Mouse (Mus musculus) MEL-GATA-1-ER (cell line): ENCODE data around the gene Ahr.

Source experiments
- DNase-seq: peaks from one replicate; pipeline ENCODE4 v3.0.0-alpha.2; 2012; ENCODE audit warnings: low read depth; ENCODE audit errors: extremely low read depth

Ahr gene

GRCm38 (mm10) chr12:35534754-35535236, at the start of gene Ahr:
Gene Ahr, minus strand, starts transcription at chr12:35535038.
- DNase-seq = no peak

DNA sequence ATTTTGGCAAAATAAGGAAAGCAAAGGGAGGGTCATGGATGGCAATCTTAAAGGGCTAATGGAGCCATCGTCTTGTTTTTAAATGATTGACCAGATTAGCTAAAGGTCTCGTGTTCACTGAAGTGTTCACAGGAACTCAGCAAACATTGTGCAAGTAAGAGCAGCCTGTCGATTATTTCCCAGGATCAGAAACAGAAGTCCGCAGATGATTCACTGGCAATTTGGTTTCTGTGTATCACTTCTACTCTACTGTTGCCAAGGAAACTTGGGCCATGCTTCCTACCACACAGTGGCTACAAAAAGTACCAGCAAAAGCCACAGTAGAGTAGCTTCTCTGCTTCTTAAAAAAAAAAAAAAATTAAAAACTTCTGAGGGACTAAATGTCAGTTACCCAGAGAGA, 44.0 kb upstream of the Ahr start:
- no peak for DNase-seq

DNA sequence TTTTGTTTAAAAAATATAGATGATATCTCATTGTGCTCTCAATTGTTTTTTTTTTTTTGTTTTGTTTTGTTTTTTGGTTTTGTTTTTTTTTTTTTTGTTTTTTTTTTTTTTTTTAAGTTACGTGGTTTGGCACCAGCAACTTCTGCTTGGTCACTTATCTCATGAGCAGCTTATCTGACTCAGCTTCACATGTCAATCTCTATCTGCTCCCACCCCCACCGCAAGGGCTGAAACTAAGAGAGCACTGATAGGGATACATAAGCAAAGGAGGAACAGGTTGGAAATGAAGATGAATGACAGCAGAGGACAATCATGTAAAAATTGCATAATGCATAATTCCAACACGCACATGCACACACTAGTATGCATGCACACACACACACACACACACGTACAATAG, 41.3 kb upstream of the Ahr start:
- no peak for DNase-seq

DNA sequence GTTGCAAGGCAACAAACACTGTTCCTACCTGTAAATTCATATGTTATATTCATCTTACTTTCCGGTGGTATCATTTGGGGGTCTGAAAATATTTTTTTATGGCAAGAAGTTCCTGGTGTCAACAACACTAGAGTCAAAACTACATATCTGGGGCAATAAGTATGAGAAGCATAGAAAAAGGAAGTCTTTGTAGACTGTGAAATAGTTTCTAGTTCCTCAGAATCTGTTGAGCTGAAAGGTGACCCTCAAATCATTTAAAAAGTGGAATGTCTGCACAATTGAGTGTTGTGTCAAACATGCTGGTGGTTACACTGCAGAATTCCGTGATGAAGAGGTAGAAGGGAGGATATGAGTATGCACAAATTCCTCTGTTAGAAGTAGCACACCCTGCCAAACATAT, 38.9 kb upstream of the Ahr start:
- DNase-seq = no peak

DNA sequence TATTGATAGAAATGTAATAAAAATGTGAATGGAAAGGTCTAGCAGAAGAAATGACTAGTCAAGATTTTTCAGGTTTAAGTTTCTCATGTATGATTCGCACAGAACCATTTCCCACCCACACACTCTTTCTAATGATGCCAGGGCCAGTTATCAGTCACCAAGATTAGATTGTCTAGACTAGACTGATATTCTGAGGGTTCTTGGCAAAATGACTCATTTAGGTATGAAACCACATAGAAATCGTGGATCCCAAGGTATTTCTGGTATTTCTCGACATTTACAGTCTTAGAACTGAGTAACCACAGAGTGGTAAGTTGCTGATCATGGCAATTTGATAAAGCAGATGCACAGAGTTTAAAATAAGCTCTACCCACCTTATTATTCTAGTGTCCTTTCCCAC, 28.0 kb upstream of the Ahr start:
- DNase-seq = no peak

DNA sequence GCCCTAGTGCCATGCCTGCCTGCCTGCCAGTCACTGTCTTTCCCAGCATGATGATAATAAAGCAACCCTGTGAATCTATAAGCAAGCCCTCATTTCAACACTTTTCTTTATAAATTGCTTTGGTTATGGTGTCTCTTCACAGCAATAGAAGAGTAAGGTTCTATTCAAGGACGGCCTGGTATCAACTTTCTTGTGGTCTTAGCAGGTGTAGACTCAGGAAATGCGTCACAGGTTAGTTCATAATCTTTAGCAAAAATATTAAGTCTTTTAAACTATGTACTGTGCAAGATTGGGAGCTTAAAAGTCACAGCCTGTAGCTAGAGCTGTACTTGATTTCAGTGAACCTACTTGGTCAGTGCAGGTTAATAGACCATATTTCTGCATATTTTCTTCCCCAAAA, 24.0 kb upstream of the Ahr start:
- no peak for DNase-seq

DNA sequence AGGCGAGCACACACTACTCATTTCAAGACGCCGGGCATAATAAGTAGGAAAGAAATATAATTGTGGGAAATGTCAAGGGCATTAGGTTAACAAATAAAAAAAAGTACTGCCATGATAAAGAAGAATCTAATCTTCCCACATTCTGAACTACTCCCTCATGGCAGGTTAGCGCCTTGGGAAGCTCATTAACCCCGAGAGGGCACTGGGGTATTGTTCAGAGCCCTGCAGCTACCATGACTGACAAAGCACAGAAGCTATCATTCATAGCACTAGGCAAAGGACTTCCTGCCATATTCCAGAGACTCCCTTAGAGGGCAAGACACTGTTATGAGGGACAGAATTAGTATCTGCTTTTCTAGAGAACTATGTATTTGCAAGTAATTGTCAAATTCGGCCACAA, 21.1 kb upstream of the Ahr start:
- DNase-seq = no peak

DNA sequence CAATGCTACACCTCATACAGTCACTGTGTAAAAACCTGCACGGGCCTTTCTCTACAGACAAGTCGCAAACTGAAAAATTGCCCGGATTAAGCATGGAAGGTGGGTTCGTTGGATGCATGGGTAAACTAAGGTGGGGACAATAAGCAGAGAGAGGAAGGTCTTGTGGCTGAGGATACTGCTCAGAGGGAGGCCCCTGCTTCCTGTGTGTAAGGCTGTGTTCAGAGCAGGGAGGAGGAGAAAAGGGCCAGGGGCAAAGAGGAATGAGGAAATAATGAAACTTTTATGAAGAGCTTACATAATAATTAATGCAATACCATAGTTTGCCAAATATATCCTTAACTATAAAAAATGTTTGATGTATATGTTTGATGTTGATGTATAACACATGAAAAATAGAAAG, 19.5 kb upstream of the Ahr start:
- no peak for DNase-seq

DNA sequence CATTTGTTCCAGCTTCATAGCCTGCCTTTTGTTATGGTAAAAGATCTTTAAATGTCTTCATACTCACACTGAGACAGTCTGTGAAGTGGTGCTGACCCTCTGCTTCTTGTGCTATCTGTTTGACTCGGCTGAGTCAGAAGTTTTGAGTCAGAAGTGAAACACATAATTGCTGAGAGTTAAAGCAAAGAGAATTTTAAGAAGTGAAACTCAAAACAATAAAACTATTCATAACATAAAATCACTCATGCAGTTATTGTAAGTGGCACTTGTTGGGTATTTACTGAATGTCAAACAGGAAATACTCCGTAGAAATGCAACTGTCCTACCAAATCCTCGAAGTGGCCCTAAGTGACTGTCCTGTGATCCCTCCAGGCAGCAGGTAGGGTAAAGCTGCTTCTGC, 18.3 kb upstream of the Ahr start:
- no peak for DNase-seq

- no peak for DNase-seq
Measured at GRCm38 (mm10) chr12:35550299-35550698, 15.5 kb upstream of the Ahr start.

- no peak for DNase-seq
Measured at GRCm38 (mm10) chr12:35542836-35543235, 8.0 kb upstream of the Ahr start.

DNA sequence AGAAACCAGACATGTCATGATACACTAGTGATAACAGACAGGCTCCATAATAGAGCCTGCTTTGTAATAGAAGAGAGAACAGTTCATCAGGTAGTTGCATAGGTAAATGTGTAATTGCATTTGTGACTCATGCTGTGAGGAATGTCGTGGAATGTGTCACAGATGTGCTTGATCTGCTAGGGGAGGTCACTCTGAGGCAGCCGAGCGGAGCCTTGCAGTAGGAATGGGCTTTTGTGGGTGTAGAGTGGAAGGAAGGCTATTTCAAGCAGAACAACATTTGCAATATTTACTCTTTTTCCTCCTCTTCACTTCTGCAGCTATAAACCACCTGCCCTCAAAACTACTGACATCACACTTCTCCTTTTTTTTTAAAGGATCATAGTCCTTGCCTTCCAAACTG, 4.0 kb upstream of the Ahr start:
- no peak for DNase-seq

- DNase-seq = no peak
Measured at GRCm38 (mm10) chr12:35534114-35534753, 604 bp downstream of the Ahr start.

GRCm38 (mm10) chr12:35533748-35534113, 1.1 kb downstream of the Ahr start:
- no peak for DNase-seq

DNA sequence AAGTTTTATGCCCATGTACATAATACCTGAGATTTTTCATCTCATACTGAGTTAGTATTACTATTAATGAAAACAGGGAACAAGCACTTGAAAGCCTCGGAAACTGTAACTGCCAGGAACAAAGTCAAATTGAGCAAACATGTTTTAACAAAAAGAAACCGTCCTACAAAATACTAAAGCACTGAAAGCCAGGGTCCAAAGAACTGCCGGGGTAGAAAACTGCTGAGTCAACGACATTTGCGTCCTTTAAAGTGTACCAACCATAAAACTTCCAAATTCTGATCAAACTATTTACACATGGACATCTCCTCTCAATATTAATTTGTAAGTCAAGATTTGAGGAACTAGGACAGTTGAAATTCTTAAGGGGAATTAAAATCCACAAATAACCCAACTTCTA, 1.7 kb downstream of the Ahr start:
- no peak for DNase-seq

DNA sequence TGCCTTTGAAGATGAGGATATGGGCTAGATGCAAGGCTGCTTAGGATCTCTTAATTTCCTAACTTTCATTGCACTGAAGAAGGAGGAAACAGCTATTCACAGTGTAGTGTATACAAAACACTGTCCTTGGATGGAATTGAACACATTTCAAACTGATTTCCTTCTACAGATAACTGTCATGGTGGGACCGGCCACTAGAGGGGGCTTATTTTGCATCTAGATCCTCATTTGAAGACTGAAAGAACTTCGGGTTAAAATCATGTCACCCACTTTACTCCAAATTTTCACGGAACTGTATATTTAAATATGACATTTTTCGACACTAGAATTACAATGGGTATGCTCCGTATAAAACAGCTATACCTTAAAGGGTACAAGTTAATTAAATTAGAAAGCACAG, 2.7 kb downstream of the Ahr start:
- DNase-seq = peak; percentile 17

- DNase-seq = no peak
Measured at GRCm38 (mm10) chr12:35530587-35530986, 4.3 kb downstream of the Ahr start.

- peak; percentile 22 for DNase-seq
Measured at GRCm38 (mm10) chr12:35527429-35527828, 7.4 kb downstream of the Ahr start.

DNA sequence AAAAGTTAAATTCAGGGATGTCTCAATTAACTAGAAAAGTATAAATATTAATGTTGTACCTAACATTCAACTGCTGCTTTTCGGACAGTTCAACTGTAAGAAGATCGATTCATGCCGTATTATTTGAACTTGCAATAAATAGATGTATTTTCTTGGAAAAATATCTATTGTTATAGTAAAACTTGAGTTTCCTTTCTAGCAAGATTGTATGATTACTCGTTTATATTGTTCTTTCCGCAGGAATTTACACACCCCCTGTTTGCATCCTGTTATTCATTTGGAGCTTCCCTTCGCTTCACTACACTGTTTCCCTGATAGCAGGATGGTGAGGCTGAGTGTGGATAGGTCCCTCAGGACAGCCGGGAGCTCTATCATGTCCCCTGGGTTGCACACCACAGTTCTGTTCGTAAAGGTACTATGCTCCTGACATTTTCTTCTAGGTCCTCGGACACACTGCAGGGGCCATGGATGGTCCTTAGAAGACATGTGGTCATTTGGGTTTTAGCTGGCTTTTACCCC, 12.2 kb downstream of the Ahr start:
- no peak for DNase-seq

- no peak for DNase-seq
Measured at GRCm38 (mm10) chr12:35515621-35516020, 19.2 kb downstream of the Ahr start.

- DNase-seq = no peak
Measured at GRCm38 (mm10) chr12:35514671-35515070, 20.2 kb downstream of the Ahr start.

DNA sequence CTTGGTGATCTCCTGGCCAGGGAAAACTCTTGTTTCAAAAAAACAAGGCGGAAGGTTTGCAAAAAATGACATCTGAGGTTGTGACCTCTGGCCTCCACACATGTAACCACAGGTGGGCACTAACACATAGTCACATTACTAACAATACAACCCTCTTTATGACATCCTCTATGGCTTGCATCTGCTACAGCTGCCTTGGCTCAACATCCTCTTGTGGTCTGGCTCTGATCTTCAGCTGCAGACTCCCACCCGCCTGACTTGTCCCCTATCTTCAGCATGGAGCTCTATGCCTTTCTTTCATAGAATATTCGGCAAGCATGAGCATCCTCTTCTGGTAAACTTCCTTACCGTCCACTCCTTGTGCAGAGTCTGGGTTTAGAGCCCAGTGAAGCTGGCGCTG, 24.1 kb downstream of the Ahr start:
- DNase-seq = no peak

GRCm38 (mm10) chr12:35506383-35506782, 28.5 kb downstream of the Ahr start:
- no peak for DNase-seq

DNA sequence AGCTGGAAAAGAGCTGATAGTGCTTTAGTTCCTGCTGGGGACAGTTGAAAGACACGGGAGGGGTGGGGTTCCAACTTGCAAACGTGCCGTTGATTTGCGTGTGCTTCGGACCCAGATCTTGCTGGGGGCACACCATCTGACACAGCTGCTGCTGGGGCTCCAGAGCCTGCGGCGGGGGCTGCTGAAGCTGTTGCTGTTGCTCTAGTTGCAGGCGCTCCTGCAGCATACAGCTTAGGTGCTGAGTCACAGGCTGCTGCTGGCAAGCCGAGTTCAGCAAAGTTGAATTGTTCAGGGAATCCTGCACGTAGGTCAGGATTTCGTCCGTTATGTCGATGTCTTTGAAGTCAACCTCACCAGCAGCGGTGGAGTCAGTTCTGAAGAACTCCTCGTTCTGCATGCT, 30.8 kb downstream of the Ahr start:
- DNase-seq = no peak
